Mouse (Mus musculus) midbrain, embryonic 15.5 days (tissue): ENCODE results near the gene Ubc. TPM values are rescaled to one million over a fixed set of nuclear protein-coding genes. Genes with fewer than 3 reads are reported as not detected.
"Not testable (repeated sequence)": the region's sequence is repeated elsewhere in the genome, so short reads cannot be mapped to it uniquely, and the experiment has no call there.

Source experiments
- ATAC-seq: fragments of 200-750 bp; cut with Nextera tagmentation; replicated peaks from 2 replicates; pipeline ENCODE4 v1.8.0; 2017; ENCODE audit warnings: moderate TSS enrichment
- H3K27ac ChIP-seq: fragments of 300-500 bp; sonication (generic); 2 replicates; pipeline ENCODE4 v1.5.1; 2015; ENCODE audit warnings: mild to moderate bottlenecking, inconsistent platforms
- H3K27me3 ChIP-seq: fragments of 300-500 bp; sonication (generic); replicated peaks from 2 replicates; pipeline ENCODE4 v1.6.1; 2015; ENCODE audit warnings: inconsistent platforms
- H3K36me3 ChIP-seq: fragments of 300-500 bp; sonication (generic); replicated peaks from 2 replicates; pipeline ENCODE4 v1.6.1; 2015; ENCODE audit warnings: inconsistent platforms
- H3K4me1 ChIP-seq: fragments of 300-500 bp; sonication (generic); 2 replicates; pipeline ENCODE4 v1.6.1; 2015; ENCODE audit warnings: inconsistent platforms
- H3K4me2 ChIP-seq: fragments of 300-500 bp; sonication (generic); 2 replicates; pipeline ENCODE4 v1.6.1; 2015; ENCODE audit warnings: inconsistent platforms, mild to moderate bottlenecking, moderate library complexity
- H3K4me3 ChIP-seq: fragments of 300-500 bp; sonication (generic); 2 replicates; pipeline ENCODE4 v1.5.1; 2015; ENCODE audit warnings: mild to moderate bottlenecking, inconsistent platforms
- H3K9ac ChIP-seq: fragments of 300-500 bp; sonication (generic); 2 replicates; pipeline ENCODE4 v1.6.1; 2015; ENCODE audit warnings: mild to moderate bottlenecking, inconsistent platforms
- H3K9me3 ChIP-seq: fragments of 300-500 bp; sonication (generic); 2 replicates; pipeline ENCODE4 v1.6.1; 2016; ENCODE audit warnings: inconsistent platforms
- WGBS: fragments of 180-500 bp; shearing (Covaris S2); methylation state at CpG from one replicate; pipeline ENCODE4 v1.1.7; 2015; ENCODE audit warnings: mixed read lengths; 5-methylcytosine and 5-hydroxymethylcytosine counted together
- polyA plus RNA-seq: library from polyadenylated mRNA; unstranded; fragments of >200 nt; fragmentation: Nextera tagmentation; extraction: Ambion mirVana; gene quantifications from 2 replicates; pipeline ENCODE4 v1.2.1, GENCODE M21; 2015

Gene Ubc
- polyA plus RNA-seq, 1 experiment from 2014 or later: 1,496 TPM

DNA sequence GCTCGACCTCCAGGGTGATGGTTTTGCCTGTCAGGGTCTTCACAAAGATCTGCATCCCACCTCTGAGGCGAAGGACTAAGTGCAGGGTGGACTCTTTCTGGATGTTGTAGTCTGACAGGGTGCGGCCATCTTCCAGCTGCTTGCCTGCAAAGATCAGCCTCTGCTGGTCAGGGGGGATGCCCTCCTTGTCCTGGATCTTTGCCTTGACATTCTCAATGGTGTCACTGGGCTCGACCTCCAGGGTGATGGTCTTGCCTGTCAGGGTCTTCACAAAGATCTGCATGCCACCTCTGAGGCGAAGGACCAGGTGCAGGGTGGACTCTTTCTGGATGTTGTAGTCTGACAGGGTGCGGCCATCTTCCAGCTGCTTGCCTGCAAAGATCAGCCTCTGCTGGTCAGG lies 2.7 kb downstream of the Ubc start:
- H3K4me2 ChIP-seq, H3K9me3 ChIP-seq, ATAC-seq, H3K4me3 ChIP-seq, H3K27me3 ChIP-seq, H3K9ac ChIP-seq, H3K27ac ChIP-seq: not testable (repeated sequence)
- WGBS: 90% methylated on average over 5 of the region's 6 CpGs
- Histone ChIP-seq H3K4me1 (peaks cover 37% of the 10 kb centered on the region), H3K36me3 (peaks cover 17% of the 10 kb centered on the region)

DNA sequence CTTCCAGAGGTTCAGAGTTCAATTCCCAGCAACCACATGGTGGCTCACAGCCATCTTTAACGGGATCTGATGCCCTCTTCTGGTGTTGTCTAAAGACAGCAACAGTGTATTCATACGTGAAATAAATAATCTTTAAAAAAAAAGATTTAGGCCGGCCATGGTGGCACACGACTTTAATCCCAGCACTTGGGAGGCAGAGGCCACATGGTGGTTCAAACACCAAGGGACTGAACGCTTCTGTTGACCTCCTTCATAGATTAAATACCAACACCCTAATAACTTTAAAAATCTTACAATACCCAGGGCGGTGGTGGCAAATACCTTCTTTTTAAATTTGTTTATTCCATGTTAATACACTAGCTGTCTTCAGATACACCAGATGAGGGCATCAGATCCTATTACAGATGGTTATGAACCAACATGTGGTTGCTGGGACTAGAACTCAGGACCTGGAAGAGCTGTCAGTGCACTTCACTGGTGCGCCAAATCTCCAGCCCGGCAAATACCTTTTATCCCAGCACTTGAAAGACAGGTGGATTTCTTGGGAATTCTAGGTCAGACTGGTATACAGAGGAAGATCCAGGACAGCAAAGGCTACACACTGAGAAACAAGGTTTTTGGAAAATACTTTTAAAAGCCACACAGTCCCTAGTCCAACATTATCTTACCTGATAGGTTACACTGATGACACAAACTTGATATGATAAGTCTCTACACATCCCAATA lies 4.6 kb downstream of the Ubc start:
- Histone ChIP-seq H3K9ac (no peak overlapping the region), H3K4me2 (peak overlapping the region; percentile 18), H3K27me3 (no peaks in the 10 kb centered on the region), H3K36me3 (peaks cover 17% of the 10 kb centered on the region), H3K4me3 (no peak overlapping the region; the same call in 1 of the 2 replicates), H3K9me3 (no peaks in the 10 kb centered on the region), H3K4me1 (peaks cover 34% of the 10 kb centered on the region), H3K27ac (no peak overlapping the region)
- no peak for ATAC-seq
- 64% methylated on average over 8 of the region's 8 CpGs for WGBS

DNA sequence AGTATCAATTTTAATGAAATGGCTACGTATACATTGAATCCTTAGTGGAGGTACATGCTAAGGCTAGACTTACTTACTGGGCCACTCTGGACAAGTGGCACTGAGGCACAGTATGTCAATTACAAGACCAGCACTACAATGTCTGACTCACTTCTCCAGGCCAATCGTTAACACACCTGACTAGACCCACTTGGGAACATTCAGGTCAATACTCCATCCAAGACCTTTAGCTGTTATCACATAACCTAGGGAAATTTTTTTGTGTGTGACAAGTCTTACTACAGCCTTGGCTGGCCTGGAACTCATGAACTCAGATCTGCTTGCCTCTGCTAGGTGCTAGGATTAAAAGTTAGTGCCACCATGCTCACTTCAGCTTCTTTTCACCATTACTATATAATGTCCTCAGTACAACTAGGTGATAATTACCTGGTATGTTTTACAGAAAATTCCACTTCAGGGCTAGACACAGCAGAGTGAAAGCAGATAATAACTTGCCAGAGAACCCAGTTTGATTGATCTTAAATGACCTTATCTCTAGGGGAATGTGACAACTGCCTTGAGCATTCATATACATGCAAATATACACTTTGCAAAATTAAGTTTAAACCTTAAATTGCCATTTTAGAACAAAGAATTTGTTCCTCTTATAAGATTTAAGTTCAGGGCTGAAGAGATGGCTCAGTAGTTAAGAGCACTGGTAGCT lies 5.3 kb downstream of the Ubc start:
- H3K9ac ChIP-seq: no peak overlapping the region
- no peaks in the 10 kb centered on the region for H3K27me3 ChIP-seq
- H3K36me3 ChIP-seq: peaks cover 17% of the 10 kb centered on the region
- 81% methylated on average over 2 of the region's 2 CpGs for WGBS
- no peak for ATAC-seq
- no peak overlapping the region for H3K27ac ChIP-seq
- H3K4me1 ChIP-seq: peaks cover 30% of the 10 kb centered on the region
- no peak overlapping the region for H3K4me3 ChIP-seq
- H3K4me2 ChIP-seq: peak overlapping the region; percentile 18
- H3K9me3 ChIP-seq: no peaks in the 10 kb centered on the region

DNA sequence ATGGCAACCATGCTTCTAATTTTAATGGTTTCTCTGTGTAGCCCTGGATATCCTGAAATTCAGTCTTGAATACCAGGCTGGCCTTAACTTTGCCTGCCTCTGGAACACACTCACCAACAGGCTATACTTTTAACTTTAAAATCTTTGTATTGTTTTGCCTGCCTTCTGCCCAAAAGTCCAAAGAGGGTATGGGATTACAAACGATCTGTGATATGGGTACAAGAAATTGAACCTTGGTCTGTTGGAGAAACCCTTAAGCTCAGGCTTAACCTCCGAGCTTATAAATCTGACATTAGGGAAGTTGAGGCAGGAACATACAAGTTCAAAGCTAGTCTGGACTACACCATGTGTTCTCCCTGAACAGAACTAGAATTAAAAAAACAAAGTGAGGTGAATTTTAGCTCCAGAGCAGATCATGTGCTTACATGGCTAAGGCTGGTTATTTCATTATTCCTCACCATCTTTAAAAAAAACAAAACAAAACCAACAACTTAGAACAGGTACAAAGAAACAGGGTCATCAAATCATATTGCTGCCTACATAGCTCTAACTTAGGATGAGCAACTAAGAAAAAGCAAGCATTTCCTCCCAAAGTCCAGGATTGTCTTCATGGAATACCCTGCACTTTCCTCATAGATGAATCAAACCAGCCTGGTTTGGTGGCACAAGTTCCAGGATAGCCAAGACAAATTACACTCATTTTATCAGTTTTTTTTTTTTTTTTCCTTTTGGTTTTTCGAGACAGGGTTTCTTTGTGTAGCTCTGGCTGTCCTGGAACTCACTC lies 6.2 kb downstream of the Ubc start:
- Histone ChIP-seq H3K27me3 (no peaks in the 10 kb centered on the region), H3K4me3 (no peak overlapping the region), H3K36me3 (peaks cover 17% of the 10 kb centered on the region), H3K9ac (no peak overlapping the region), H3K27ac (no peak overlapping the region), H3K4me1 (peaks cover 30% of the 10 kb centered on the region), H3K4me2 (no peak overlapping the region), H3K9me3 (no peaks in the 10 kb centered on the region)
- no peak for ATAC-seq
- WGBS: 83% methylated on average over 3 of the region's 3 CpGs

GRCm38 (mm10) chr5:125382673-125383558 lies 7.1 kb downstream of the Ubc start:
- Histone ChIP-seq H3K27ac (no peak overlapping the region), H3K27me3 (no peaks in the 10 kb centered on the region), H3K4me1 (peaks cover 23% of the 10 kb centered on the region), H3K4me3 (no peak overlapping the region), H3K9ac (no peak overlapping the region), H3K4me2 (no peak overlapping the region), H3K36me3 (peaks cover 17% of the 10 kb centered on the region), H3K9me3 (no peaks in the 10 kb centered on the region)
- 49% methylated on average over 6 of the region's 6 CpGs for WGBS
- no peak; the same call in 1 of the 2 replicates for ATAC-seq

- ATAC-seq: no peak
- no peak overlapping the region for H3K4me3 ChIP-seq
- no peak overlapping the region for H3K4me2 ChIP-seq
- 83% methylated on average over 5 of the region's 5 CpGs for WGBS
- H3K4me1 ChIP-seq: peaks cover 23% of the 10 kb centered on the region
- no peak overlapping the region for H3K27ac ChIP-seq
- H3K9ac ChIP-seq: no peak overlapping the region
- H3K27me3 ChIP-seq: no peaks in the 10 kb centered on the region
- no peaks in the 10 kb centered on the region for H3K9me3 ChIP-seq
- H3K36me3 ChIP-seq: peaks cover 17% of the 10 kb centered on the region
Measured at GRCm38 (mm10) chr5:125381954-125382672, 7.9 kb downstream of the Ubc start.

- Histone ChIP-seq H3K4me2 (no peak overlapping the region), H3K36me3 (no peaks in the 10 kb centered on the region), H3K9ac (no peak overlapping the region), H3K27me3 (no peaks in the 10 kb centered on the region), H3K9me3 (no peaks in the 10 kb centered on the region), H3K27ac (no peak overlapping the region), H3K4me3 (no peak overlapping the region), H3K4me1 (peaks cover 2% of the 10 kb centered on the region; the same call in 1 of the 2 replicates)
- no peak for ATAC-seq
- WGBS: 80% methylated on average over 5 of the region's 5 CpGs
Measured at GRCm38 (mm10) chr5:125378919-125379318, 11.1 kb downstream of the Ubc start.

DNA sequence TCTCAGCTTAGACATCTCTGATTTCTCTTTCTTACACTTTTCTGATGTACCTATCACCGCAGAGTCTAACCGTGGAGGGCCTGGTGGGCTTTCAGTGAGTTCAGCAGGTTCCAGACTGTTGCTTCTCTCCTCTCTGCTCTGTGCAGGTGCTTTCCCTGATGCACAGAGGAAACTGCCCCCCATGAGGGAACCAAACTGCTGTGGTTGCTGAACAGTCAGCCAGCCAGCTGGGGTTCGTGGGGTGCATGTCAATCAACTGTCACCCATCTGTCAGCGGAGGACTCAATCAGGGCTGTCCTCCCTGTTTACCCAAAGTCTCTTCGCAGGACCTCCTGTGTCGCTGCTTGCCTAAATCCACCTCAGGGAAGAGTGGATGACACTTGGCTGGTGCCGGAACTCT lies 12.8 kb downstream of the Ubc start:
- Histone ChIP-seq H3K4me2 (no peak overlapping the region), H3K9me3 (no peaks in the 10 kb centered on the region), H3K27me3 (no peaks in the 10 kb centered on the region), H3K4me3 (no peak overlapping the region), H3K9ac (no peak overlapping the region), H3K36me3 (no peaks in the 10 kb centered on the region), H3K4me1 (no peaks in the 10 kb centered on the region), H3K27ac (no peak overlapping the region)
- WGBS: 72% methylated on average over 7 of the region's 7 CpGs
- no peak for ATAC-seq

GRCm38 (mm10) chr5:125375871-125376270 lies 14.1 kb downstream of the Ubc start:
- ATAC-seq: no peak

DNA sequence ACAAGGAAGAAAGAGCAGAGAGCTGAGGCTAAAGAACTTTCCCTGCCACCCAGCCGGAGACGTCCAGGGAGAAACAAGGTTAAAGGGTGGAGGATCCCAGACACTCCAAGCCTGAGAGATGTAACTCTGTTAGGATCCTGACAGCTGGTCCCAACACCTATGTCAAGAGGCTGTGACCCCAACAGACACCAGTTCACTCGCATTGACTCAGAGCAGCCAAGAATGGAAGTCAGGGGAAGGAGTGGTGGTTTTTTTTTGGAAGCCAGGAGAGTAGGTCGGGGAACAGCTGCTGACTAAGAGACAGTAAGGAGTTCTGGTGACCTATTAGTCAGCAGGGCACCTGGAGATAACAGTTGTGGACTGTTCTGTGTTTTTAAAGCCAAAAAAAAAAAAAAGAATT lies 18.0 kb downstream of the Ubc start:
- Histone ChIP-seq H3K4me1 (no peaks in the 10 kb centered on the region), H3K27ac (no peak overlapping the region), H3K27me3 (no peaks in the 10 kb centered on the region), H3K9me3 (no peaks in the 10 kb centered on the region), H3K4me3 (no peak overlapping the region), H3K4me2 (no peak overlapping the region), H3K36me3 (no peaks in the 10 kb centered on the region), H3K9ac (no peak overlapping the region)
- WGBS: 78% methylated on average over 4 of the region's 4 CpGs
- no peak for ATAC-seq

More at GRCm38 (mm10) chr5:125375871-125376270, 14.1 kb downstream of the Ubc start:
- H3K27me3 ChIP-seq: no peaks in the 10 kb centered on the region
- H3K4me2 ChIP-seq: no peak overlapping the region
- H3K27ac ChIP-seq: no peak overlapping the region
- H3K4me3 ChIP-seq: no peak overlapping the region
- 92% methylated on average over 2 of the region's 2 CpGs for WGBS
- H3K36me3 ChIP-seq: no peaks in the 10 kb centered on the region
- no peaks in the 10 kb centered on the region for H3K4me1 ChIP-seq
- no peaks in the 10 kb centered on the region for H3K9me3 ChIP-seq
- no peak overlapping the region for H3K9ac ChIP-seq

DNA sequence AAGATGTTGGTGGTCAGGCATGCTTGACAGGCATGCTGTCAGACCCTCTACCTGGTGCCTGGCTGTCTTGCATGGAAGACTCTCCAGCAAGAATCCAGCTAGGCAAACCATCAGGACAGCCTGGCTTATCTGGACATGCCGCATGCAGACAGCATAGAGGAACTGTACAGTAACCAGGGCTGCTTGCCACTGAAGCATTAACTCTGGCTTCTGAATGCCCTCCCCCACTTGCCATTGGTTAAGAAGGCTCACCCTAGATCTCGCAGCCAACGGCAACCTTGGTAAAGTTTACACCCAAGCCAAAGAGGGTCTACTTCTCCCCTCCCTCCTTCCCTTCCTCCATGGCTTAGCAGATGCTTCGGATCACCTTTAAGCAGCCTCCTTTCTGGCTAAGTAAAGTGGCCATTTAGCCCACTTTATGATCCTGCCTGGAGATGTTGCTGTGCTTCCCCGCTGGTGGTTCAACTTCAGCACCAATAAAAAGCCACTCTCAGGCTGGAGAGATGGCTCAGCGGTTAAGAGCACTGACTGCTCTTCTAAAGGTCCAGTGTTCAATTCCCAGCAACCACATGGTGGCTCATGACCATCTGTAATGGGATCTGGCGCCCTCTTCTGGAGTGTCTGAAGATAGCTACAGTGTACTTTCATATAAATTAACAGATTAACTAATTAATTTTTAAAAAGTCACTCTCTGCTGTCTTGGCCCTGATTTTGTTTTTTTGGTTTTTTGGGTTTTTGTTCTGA lies 18.9 kb downstream of the Ubc start:
- WGBS: 80% methylated on average over 7 of the region's 7 CpGs
- no peaks in the 10 kb centered on the region for H3K36me3 ChIP-seq
- no peaks in the 10 kb centered on the region for H3K4me1 ChIP-seq
- no peaks in the 10 kb centered on the region for H3K27me3 ChIP-seq
- H3K9ac ChIP-seq: no peak overlapping the region
- no peak overlapping the region for H3K4me3 ChIP-seq
- H3K4me2 ChIP-seq: no peak overlapping the region
- ATAC-seq: no peak
- no peaks in the 10 kb centered on the region for H3K9me3 ChIP-seq
- H3K27ac ChIP-seq: no peak overlapping the region
